Mouse (Mus musculus) hindbrain, embryonic 13.5 days (tissue): Measurements from ENCODE around the gene Cdk19. TPM values are rescaled to one million over a fixed set of nuclear protein-coding genes. Genes with fewer than 3 reads are reported as not detected.
"Not testable (repeated sequence)": the region's sequence is repeated elsewhere in the genome, so short reads cannot be mapped to it uniquely, and the experiment has no call there.

Experiments
- ATAC-seq: fragments of 200-750 bp; cut with Nextera tagmentation; 2 replicates; pipeline ENCODE4 v1.8.0; 2017; ENCODE audit warnings: moderate TSS enrichment; ENCODE audit not compliant: low FRiP score
- H3K27ac ChIP-seq: fragments of 300-500 bp; sonication (generic); 2 replicates; pipeline ENCODE4 v1.5.1; 2015; ENCODE audit warnings: inconsistent platforms, mild to moderate bottlenecking, moderate library complexity
- H3K27me3 ChIP-seq: fragments of 300-500 bp; sonication (generic); 2 replicates; pipeline ENCODE4 v1.6.1; 2015; ENCODE audit warnings: mild to moderate bottlenecking, inconsistent platforms
- H3K36me3 ChIP-seq: fragments of 300-500 bp; sonication (generic); 2 replicates; pipeline ENCODE4 v1.6.1; 2015; ENCODE audit warnings: mild to moderate bottlenecking, inconsistent platforms
- H3K4me1 ChIP-seq: fragments of 300-500 bp; sonication (generic); replicated peaks from 2 replicates; pipeline ENCODE4 v1.6.1; 2015; ENCODE audit warnings: inconsistent platforms
- H3K4me2 ChIP-seq: fragments of 300-500 bp; sonication (generic); 2 replicates; pipeline ENCODE4 v1.6.1; 2015; ENCODE audit warnings: inconsistent platforms, mild to moderate bottlenecking, moderate library complexity
- H3K4me3 ChIP-seq: fragments of 300-500 bp; sonication (generic); 2 replicates; pipeline ENCODE4 v1.5.1; 2015; ENCODE audit warnings: mild to moderate bottlenecking, inconsistent platforms
- H3K9ac ChIP-seq: fragments of 300-500 bp; sonication (generic); 2 replicates; pipeline ENCODE4 v1.6.1; 2015; ENCODE audit warnings: mild to moderate bottlenecking, inconsistent platforms
- H3K9me3 ChIP-seq: fragments of 300-500 bp; sonication (generic); 2 replicates; pipeline ENCODE4 v1.6.1; 2016; ENCODE audit warnings: inconsistent platforms
- WGBS: fragments of 180-500 bp; shearing (Covaris S2); methylation state at CpG from one replicate; pipeline ENCODE4 v1.1.7; 2015; 5-methylcytosine and 5-hydroxymethylcytosine counted together
- polyA plus RNA-seq: library from polyadenylated mRNA; unstranded; fragments of >200 nt; fragmentation: Nextera tagmentation; extraction: Ambion mirVana; gene quantifications from 2 replicates; pipeline ENCODE4 v1.2.1, GENCODE M21; 2015

Gene Cdk19
- polyA plus RNA-seq, 1 experiment from 2014 or later = 12.7 TPM

- no peak overlapping the region for H3K27ac ChIP-seq
- H3K4me1 ChIP-seq = peaks cover 17% of the 10 kb centered on the region
- WGBS = 69% methylated on average over 9 of the region's 9 CpGs
- H3K4me2 ChIP-seq = no peak overlapping the region
- H3K9me3 ChIP-seq = no peaks in the 10 kb centered on the region
- H3K9ac ChIP-seq = no peak overlapping the region
- H3K36me3 ChIP-seq = no peaks in the 10 kb centered on the region
- peaks cover 9% of the 10 kb centered on the region for H3K27me3 ChIP-seq
- no peak overlapping the region for H3K4me3 ChIP-seq
- no peak for ATAC-seq
Measured at GRCm38 (mm10) chr10:40525616-40526155, 186.3 kb downstream of the Cdk19 start.

GRCm38 (mm10) chr10:40526301-40526761 is 187.0 kb downstream of the Cdk19 start:
- H3K4me2 ChIP-seq = no peak overlapping the region
- 78% methylated on average over 8 of the region's 8 CpGs for WGBS
- ATAC-seq = no peak
- peaks cover 12% of the 10 kb centered on the region for H3K4me1 ChIP-seq
- peaks cover 9% of the 10 kb centered on the region for H3K27me3 ChIP-seq
- H3K36me3 ChIP-seq = no peaks in the 10 kb centered on the region
- no peak overlapping the region for H3K4me3 ChIP-seq
- H3K27ac ChIP-seq = no peak overlapping the region
- H3K9me3 ChIP-seq = no peaks in the 10 kb centered on the region
- peak overlapping the region; percentile 49 for H3K9ac ChIP-seq

- no peak overlapping the region for H3K9ac ChIP-seq
- H3K4me2 ChIP-seq = no peak overlapping the region
- ATAC-seq = no peak
- H3K9me3 ChIP-seq = no peaks in the 10 kb centered on the region
- H3K27me3 ChIP-seq = peaks cover 9% of the 10 kb centered on the region
- H3K4me3 ChIP-seq = no peak overlapping the region
- no peaks in the 10 kb centered on the region for H3K36me3 ChIP-seq
- no peak overlapping the region for H3K27ac ChIP-seq
- WGBS = 78% methylated on average over 3 of the region's 3 CpGs
- H3K4me1 ChIP-seq = peaks cover 6% of the 10 kb centered on the region
Measured at GRCm38 (mm10) chr10:40526986-40527385, 187.6 kb downstream of the Cdk19 start.

GRCm38 (mm10) chr10:40527573-40527972 is 188.2 kb downstream of the Cdk19 start:
- H3K4me1 ChIP-seq = peaks cover 3% of the 10 kb centered on the region; the same call in 1 of the 2 replicates
- no peak overlapping the region for H3K4me3 ChIP-seq
- H3K27ac ChIP-seq = no peak overlapping the region
- H3K27me3 ChIP-seq = peaks cover 9% of the 10 kb centered on the region
- H3K9ac ChIP-seq = no peak overlapping the region
- WGBS = 66% methylated on average over 8 of the region's 8 CpGs
- H3K9me3 ChIP-seq = no peaks in the 10 kb centered on the region
- H3K4me2 ChIP-seq = no peak overlapping the region
- H3K36me3 ChIP-seq = no peaks in the 10 kb centered on the region
- ATAC-seq = no peak

GRCm38 (mm10) chr10:40528668-40529067 is 189.3 kb downstream of the Cdk19 start:
- H3K4me2 ChIP-seq = no peak overlapping the region
- H3K9me3 ChIP-seq = peaks cover 3% of the 10 kb centered on the region
- H3K4me3 ChIP-seq = no peak overlapping the region
- 53% methylated on average over 8 of the region's 10 CpGs for WGBS
- peaks cover 9% of the 10 kb centered on the region for H3K27me3 ChIP-seq
- H3K36me3 ChIP-seq = no peaks in the 10 kb centered on the region
- ATAC-seq = no peak
- no peak overlapping the region for H3K27ac ChIP-seq
- H3K4me1 ChIP-seq = no peaks in the 10 kb centered on the region; the same call in 1 of the 2 replicates
- H3K9ac ChIP-seq = no peak overlapping the region

GRCm38 (mm10) chr10:40529617-40530016 is 190.3 kb downstream of the Cdk19 start:
- peaks cover 9% of the 10 kb centered on the region for H3K27me3 ChIP-seq
- H3K9ac ChIP-seq = no peak overlapping the region
- H3K4me1 ChIP-seq = no peaks in the 10 kb centered on the region; the same call in 1 of the 2 replicates
- H3K4me2 ChIP-seq = no peak overlapping the region
- peaks cover 3% of the 10 kb centered on the region for H3K9me3 ChIP-seq
- H3K36me3 ChIP-seq = no peaks in the 10 kb centered on the region
- H3K27ac ChIP-seq = no peak overlapping the region
- no peak for ATAC-seq
- 72% methylated on average over 6 of the region's 6 CpGs for WGBS
- no peak overlapping the region for H3K4me3 ChIP-seq

GRCm38 (mm10) chr10:40530661-40531060 is 191.3 kb downstream of the Cdk19 start:
- WGBS = 63% methylated on average over 3 of the region's 3 CpGs
- Histone ChIP-seq H3K4me1 (no peaks in the 10 kb centered on the region; the same call in 1 of the 2 replicates), H3K9ac (no peak overlapping the region), H3K36me3 (no peaks in the 10 kb centered on the region), H3K27me3 (peaks cover 9% of the 10 kb centered on the region), H3K9me3 (peaks cover 3% of the 10 kb centered on the region), H3K4me3 (no peak overlapping the region), H3K27ac (no peak overlapping the region), H3K4me2 (no peak overlapping the region)
- no peak for ATAC-seq

GRCm38 (mm10) chr10:40532586-40532985 is 193.2 kb downstream of the Cdk19 start:
- not testable (repeated sequence) for H3K4me2 ChIP-seq, H3K4me1 ChIP-seq, H3K4me3 ChIP-seq, H3K27ac ChIP-seq, H3K9me3 ChIP-seq, H3K36me3 ChIP-seq, H3K9ac ChIP-seq, ATAC-seq, H3K27me3 ChIP-seq
- 87% methylated on average over 4 of the region's 4 CpGs for WGBS

Other genes starting within 250 kb of the Cdk19 start
- gene Slc16a10, start 197.3 kb upstream of the Cdk19 start, polyA plus RNA-seq = 6.4 and 12.8 TPM in 2 replicates
- gene Rpf2, start 92.5 kb upstream of the Cdk19 start, polyA plus RNA-seq = 72.6 and 81.7 TPM in 2 replicates
- 102 and 105 TPM in 2 replicates for gene Gtf3c6, start 81.5 kb upstream of the Cdk19 start, polyA plus RNA-seq
- gene Amd1, start 37.4 kb upstream of the Cdk19 start, polyA plus RNA-seq = 40.4 and 43.3 TPM in 2 replicates
- not detected in 2 replicates for gene Slc22a16, start 230.8 kb downstream of the Cdk19 start, polyA plus RNA-seq